Mouse (Mus musculus) liver, postnatal 0 days (tissue): ENCODE results near the gene Eci2. TPM values are rescaled to one million over a fixed set of nuclear protein-coding genes. Genes with fewer than 3 reads are reported as not detected.
"Not testable (repeated sequence)": the region's sequence is repeated elsewhere in the genome, so short reads cannot be mapped to it uniquely, and the experiment has no call there.

Experiments
- ATAC-seq: fragments of 200-750 bp; cut with Nextera tagmentation; 2 replicates; pipeline ENCODE4 v1.8.0; 2017; ENCODE audit warnings: mild to moderate bottlenecking, moderate library complexity
- DNase-seq: peaks from one replicate; pipeline ENCODE4 v3.0.0-alpha.2; 2016
- H3K27ac ChIP-seq: fragments of 300-500 bp; sonication (generic); 2 replicates; pipeline ENCODE4 v1.5.1; 2014; ENCODE audit warnings: antibody characterized with exemption, moderate library complexity, mild to moderate bottlenecking, low read depth
- H3K27me3 ChIP-seq: fragments of 300-500 bp; sonication (generic); 2 replicates; pipeline ENCODE4 v1.6.1; 2014; ENCODE audit warnings: low read length, control low read depth, mixed read lengths; ENCODE audit not compliant: insufficient read depth
- H3K36me3 ChIP-seq: fragments of 300-500 bp; sonication (generic); replicated peaks from 2 replicates; pipeline ENCODE4 v1.6.1; 2014; ENCODE audit warnings: mild to moderate bottlenecking, control low read depth, low read length, moderate library complexity, mixed read lengths; ENCODE audit not compliant: insufficient read depth
- H3K4me1 ChIP-seq: fragments of 300-500 bp; sonication (generic); 2 replicates; pipeline ENCODE4 v1.6.1; 2014; ENCODE audit warnings: antibody characterized with exemption, mild to moderate bottlenecking, control low read depth; ENCODE audit not compliant: insufficient read depth
- H3K4me2 ChIP-seq: fragments of 300-500 bp; sonication (generic); 2 replicates; pipeline ENCODE4 v1.6.1; 2014; ENCODE audit warnings: low read depth, mild to moderate bottlenecking, low read length, moderate library complexity, mixed read lengths
- H3K4me3 ChIP-seq: fragments of 300-500 bp; sonication (generic); 2 replicates; pipeline ENCODE4 v1.5.1; 2014; ENCODE audit warnings: low read depth, low read length
- H3K9ac ChIP-seq: fragments of 300-500 bp; sonication (generic); replicated peaks from 2 replicates; pipeline ENCODE4 v1.6.1; 2014; ENCODE audit warnings: mild to moderate bottlenecking, moderate library complexity
- H3K9me3 ChIP-seq: fragments of 300-500 bp; sonication (generic); 2 replicates; pipeline ENCODE4 v1.6.1; 2016; ENCODE audit warnings: mild to moderate bottlenecking, control low read depth, low read length, mixed read lengths
- CTCF ChIP-seq: sonication (generic); IDR thresholded peaks from 2 replicates; pipeline ENCODE4 v1.5.1; 2016; ENCODE audit warnings: antibody characterized with exemption, low read depth
- EP300 ChIP-seq: IDR thresholded peaks from 2 replicates; pipeline ENCODE4 v1.6.1; 2016; ENCODE audit warnings: antibody characterized with exemption, low read depth, mild to moderate bottlenecking
- WGBS: fragments of 180-500 bp; shearing (Covaris S2); extraction: QIAGEN DNeasy Blood & Tissue Kit; methylation state at CpG from one replicate; pipeline ENCODE4 v1.1.7; 2014; ENCODE audit not compliant: insufficient replicate concordance; 5-methylcytosine and 5-hydroxymethylcytosine counted together
- polyA plus RNA-seq: library from polyadenylated mRNA; unstranded; fragments of >200 nt; fragmentation: Nextera tagmentation; extraction: Ambion mirVana; gene quantifications from 2 replicates; pipeline ENCODE4 v1.2.1, GENCODE M21; 2015

Eci2 gene
- polyA plus RNA-seq, 1 experiment from 2014 or later: 131 TPM

GRCm38 (mm10) chr13:35058145-35058544, 31.2 kb upstream of the Eci2 start:
- no peak overlapping the region for H3K9ac ChIP-seq
- no peaks in the 10 kb centered on the region for H3K36me3 ChIP-seq
- ATAC-seq: no peak
- H3K4me3 ChIP-seq: no peak overlapping the region
- H3K27ac ChIP-seq: no peak overlapping the region
- TF ChIP-seq EP300 (no peak), CTCF (no peak)
- WGBS: 28% methylated on average over 5 of the region's 5 CpGs
- no peaks in the 10 kb centered on the region for H3K27me3 ChIP-seq
- H3K9me3 ChIP-seq: no peaks in the 10 kb centered on the region
- H3K4me1 ChIP-seq: no peaks in the 10 kb centered on the region
- no peak for DNase-seq
- H3K4me2 ChIP-seq: no peak overlapping the region

- Histone ChIP-seq H3K36me3 (no peaks in the 10 kb centered on the region), H3K4me3 (no peak overlapping the region), H3K27ac (no peak overlapping the region), H3K4me1 (peaks cover 6% of the 10 kb centered on the region; the same call in 1 of the 2 replicates), H3K27me3 (no peaks in the 10 kb centered on the region), H3K4me2 (no peak overlapping the region), H3K9me3 (no peaks in the 10 kb centered on the region), H3K9ac (no peak overlapping the region)
- no peak for TF ChIP-seq EP300
- no peak for TF ChIP-seq CTCF
- no peak for ATAC-seq
- no peak for DNase-seq
- WGBS: 68% methylated on average over 5 of the region's 5 CpGs
Observed at GRCm38 (mm10) chr13:35036486-35036885, 9.6 kb upstream of the Eci2 start.

- H3K4me1 ChIP-seq: peaks cover 6% of the 10 kb centered on the region; the same call in 1 of the 2 replicates
- no peaks in the 10 kb centered on the region for H3K9me3 ChIP-seq
- no peak overlapping the region for H3K27ac ChIP-seq
- H3K4me2 ChIP-seq: no peak overlapping the region
- H3K4me3 ChIP-seq: no peak overlapping the region
- DNase-seq (no peak), ATAC-seq (no peak)
- 64% methylated on average over 4 of the region's 4 CpGs for WGBS
- H3K9ac ChIP-seq: no peak overlapping the region
- no peak for TF ChIP-seq EP300
- TF ChIP-seq CTCF: no peak
- H3K36me3 ChIP-seq: no peaks in the 10 kb centered on the region
- H3K27me3 ChIP-seq: no peaks in the 10 kb centered on the region
Observed at GRCm38 (mm10) chr13:35035731-35036130, 8.8 kb upstream of the Eci2 start.

DNA sequence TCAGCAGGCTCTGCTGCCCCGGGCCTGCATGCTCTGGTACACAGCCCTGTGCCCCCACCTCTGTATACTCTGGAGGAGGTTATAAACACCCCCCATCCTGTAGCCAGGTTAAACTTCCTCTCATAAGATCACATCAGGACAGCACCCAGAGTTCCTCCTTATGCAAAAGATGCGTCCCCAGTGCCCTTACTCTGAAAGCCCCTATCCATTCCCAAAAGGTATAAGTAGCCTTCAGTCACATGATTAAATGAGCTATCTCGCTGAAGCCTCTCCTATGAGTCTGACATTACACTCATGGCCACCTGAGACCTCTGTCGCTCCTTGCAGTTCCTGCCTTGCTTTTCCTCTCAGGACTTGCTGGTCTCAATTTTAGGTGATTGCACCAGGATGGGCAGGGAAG, 6.7 kb upstream of the Eci2 start:
- peaks cover 6% of the 10 kb centered on the region; the same call in 1 of the 2 replicates for H3K4me1 ChIP-seq
- 60% methylated on average over 4 of the region's 4 CpGs for WGBS
- no peaks in the 10 kb centered on the region for H3K27me3 ChIP-seq
- TF ChIP-seq EP300 (no peak), CTCF (no peak)
- no peak overlapping the region for H3K4me2 ChIP-seq
- H3K4me3 ChIP-seq: no peak overlapping the region
- ATAC-seq (no peak), DNase-seq (no peak)
- no peak overlapping the region for H3K9ac ChIP-seq
- no peak overlapping the region for H3K27ac ChIP-seq
- no peaks in the 10 kb centered on the region for H3K9me3 ChIP-seq
- H3K36me3 ChIP-seq: no peaks in the 10 kb centered on the region

- Histone ChIP-seq H3K4me3 (no peak overlapping the region), H3K4me2 (no peak overlapping the region), H3K27me3 (no peaks in the 10 kb centered on the region), H3K9ac (no peak overlapping the region), H3K4me1 (peaks cover 6% of the 10 kb centered on the region; the same call in 1 of the 2 replicates), H3K9me3 (no peaks in the 10 kb centered on the region), H3K27ac (no peak overlapping the region), H3K36me3 (no peaks in the 10 kb centered on the region)
- WGBS: 66% methylated on average over 4 of the region's 4 CpGs
- TF ChIP-seq CTCF: peak; percentile 50
- no peak for TF ChIP-seq EP300
- DNase-seq (no peak), ATAC-seq (no peak)
Observed at GRCm38 (mm10) chr13:35031684-35032082, 4.8 kb upstream of the Eci2 start.

- Histone ChIP-seq H3K9ac (no peak overlapping the region), H3K27ac (no peak overlapping the region), H3K9me3 (no peaks in the 10 kb centered on the region), H3K4me2 (no peak overlapping the region), H3K27me3 (no peaks in the 10 kb centered on the region), H3K4me1 (0 out of 2 replicates have a peak, but pooled peaks cover 3% of the 10 kb centered on the region), H3K4me3 (no peak overlapping the region), H3K36me3 (no peaks in the 10 kb centered on the region)
- ATAC-seq: no peak
- DNase-seq: no peak
- 69% methylated on average over 7 of the region's 7 CpGs for WGBS
- TF ChIP-seq EP300 (no peak), CTCF (peak; percentile 37)
Observed at GRCm38 (mm10) chr13:35030979-35031683, 4.2 kb upstream of the Eci2 start.

DNA sequence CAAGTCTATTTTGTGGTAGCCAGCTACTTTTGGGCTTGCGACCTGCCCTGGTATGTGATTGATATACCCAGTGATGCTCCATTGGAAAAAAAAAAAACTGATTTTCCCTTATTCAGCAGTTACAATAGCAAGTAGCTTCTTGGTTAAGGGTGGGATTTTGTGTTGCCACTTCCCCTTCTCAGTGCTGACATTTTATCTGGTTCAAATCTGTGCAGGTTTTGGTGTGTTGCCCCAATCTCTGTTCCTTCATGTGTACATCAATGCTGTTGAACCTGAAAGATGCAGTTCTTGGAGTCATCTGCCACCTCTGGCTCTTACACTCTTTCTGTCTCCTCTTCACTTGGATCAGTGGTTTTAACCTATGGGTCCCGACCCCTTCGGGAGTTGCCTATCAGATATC, 1.5 kb upstream of the Eci2 start:
- DNase-seq (no peak), ATAC-seq (no peak)
- WGBS: 83% methylated on average over 3 of the region's 3 CpGs
- no peaks in the 10 kb centered on the region for H3K36me3 ChIP-seq
- no peaks in the 10 kb centered on the region for H3K27me3 ChIP-seq
- H3K9me3 ChIP-seq: no peaks in the 10 kb centered on the region
- H3K4me2 ChIP-seq: no peak overlapping the region
- no peak overlapping the region for H3K9ac ChIP-seq
- no peak overlapping the region for H3K27ac ChIP-seq
- no peak overlapping the region for H3K4me3 ChIP-seq
- no peak for TF ChIP-seq EP300
- TF ChIP-seq CTCF: no peak
- no peaks in the 10 kb centered on the region for H3K4me1 ChIP-seq

GRCm38 (mm10) chr13:35023401-35023800, 3.5 kb downstream of the Eci2 start:
- DNase-seq, H3K27me3 ChIP-seq, H3K4me2 ChIP-seq, H3K4me3 ChIP-seq, H3K9me3 ChIP-seq, H3K9ac ChIP-seq, H3K36me3 ChIP-seq: not testable (repeated sequence)
- peaks cover 10% of the 10 kb centered on the region for H3K4me1 ChIP-seq
- 28% methylated on average over 1 of the region's 1 CpGs for WGBS
- peak; percentile 83 for ATAC-seq
- 0 out of 2 replicates have a peak overlapping the region, but pooled peaks have one; percentile 48 for H3K27ac ChIP-seq
